Mouse (Mus musculus): Measurements from ENCODE around the gene Crybg2. TPM values are rescaled to one million over a fixed set of nuclear protein-coding genes. Genes with fewer than 3 reads are reported as not detected.

Gene Crybg2
- polyA plus RNA-seq, 1 experiment from 2014 or later: 1.0 TPM

- no peak within 1 kb of the TSS; the same call in 1 of the 2 replicates for H3K27ac ChIP-seq (replicated peaks)
These were observed 41.5 kb downstream of the Crybg2 start, which contains the start of gene Ubxn11 for GRCm38 (mm10) chr4:134101979-134102741. Gene Ubxn11, plus strand, starts transcription at chr4:134102570.

GRCm38 (mm10) chr4:134102742-134103119, 42.1 kb downstream of the Crybg2 start:
- Histone ChIP-seq H3K4me1 (peaks cover 8% of the 10 kb centered on the region), H3K9me3 (no peaks in the 10 kb centered on the region), H3K4me2 (replicated peaks) (peak overlapping the region; percentile 73), H3K36me3 (no peaks in the 10 kb centered on the region), H3K4me3 (peak overlapping the region; percentile 72), H3K27me3 (no peaks in the 10 kb centered on the region), H3K27ac (replicated peaks) (no peak overlapping the region; the same call in 1 of the 2 replicates), H3K9ac (replicated peaks) (peak overlapping the region; percentile 70)
- WGBS: 3% methylated on average over 21 of the region's 21 CpGs
- ATAC-seq (replicated peaks): no peak; the same call in none of the 2 replicates

More at GRCm38 (mm10) chr4:134101979-134102741, 41.5 kb downstream of the Crybg2 start, which contains the start of gene Ubxn11:
- WGBS: 17% methylated on average over 34 of the region's 34 CpGs
- Histone ChIP-seq H3K9me3 (no peaks in the 10 kb centered on the region), H3K27me3 (no peaks in the 10 kb centered on the region), H3K4me2 (replicated peaks) (peak within 1 kb of the TSS; percentile 73), H3K4me3 (peak within 1 kb of the TSS; percentile 72), H3K36me3 (no peaks in the 10 kb centered on the region), H3K9ac (replicated peaks) (peak within 1 kb of the TSS; percentile 70), H3K4me1 (peaks cover 8% of the 10 kb centered on the region)
- peak; percentile 100 for ATAC-seq (replicated peaks)

GRCm38 (mm10) chr4:134106105-134106504, 45.5 kb downstream of the Crybg2 start:
- no peaks in the 10 kb centered on the region for H3K9me3 ChIP-seq
- H3K9ac ChIP-seq (replicated peaks): no peak overlapping the region
- no peak for ATAC-seq (replicated peaks)
- peaks cover 8% of the 10 kb centered on the region for H3K4me1 ChIP-seq
- H3K27me3 ChIP-seq: no peaks in the 10 kb centered on the region
- no peak overlapping the region for H3K27ac ChIP-seq (replicated peaks)
- WGBS: 82% methylated on average over 7 of the region's 7 CpGs
- H3K4me3 ChIP-seq: no peak overlapping the region
- no peaks in the 10 kb centered on the region for H3K36me3 ChIP-seq
- no peak overlapping the region for H3K4me2 ChIP-seq (replicated peaks)

- no peak overlapping the region for H3K9ac ChIP-seq (replicated peaks)
- H3K4me1 ChIP-seq: peaks cover 7% of the 10 kb centered on the region
- no peaks in the 10 kb centered on the region for H3K36me3 ChIP-seq
- H3K27me3 ChIP-seq: no peaks in the 10 kb centered on the region
- H3K27ac ChIP-seq (replicated peaks): no peak overlapping the region
- no peaks in the 10 kb centered on the region for H3K9me3 ChIP-seq
- H3K4me2 ChIP-seq (replicated peaks): no peak overlapping the region
- no peak for ATAC-seq (replicated peaks)
- 88% methylated on average over 7 of the region's 7 CpGs for WGBS
- H3K4me3 ChIP-seq: no peak overlapping the region
These were observed 47.1 kb downstream of the Crybg2 start for GRCm38 (mm10) chr4:134107730-134108129.

GRCm38 (mm10) chr4:134108196-134108595, 47.6 kb downstream of the Crybg2 start:
- Histone ChIP-seq H3K27me3 (no peaks in the 10 kb centered on the region), H3K4me2 (replicated peaks) (no peak overlapping the region), H3K4me3 (no peak overlapping the region), H3K4me1 (peaks cover 2% of the 10 kb centered on the region; the same call in 1 of the 2 replicates), H3K9me3 (no peaks in the 10 kb centered on the region), H3K27ac (replicated peaks) (no peak overlapping the region), H3K36me3 (no peaks in the 10 kb centered on the region), H3K9ac (replicated peaks) (no peak overlapping the region)
- WGBS: 62% methylated on average over 5 of the region's 5 CpGs
- no peak for ATAC-seq (replicated peaks)

- Histone ChIP-seq H3K9ac (replicated peaks) (no peak overlapping the region), H3K4me3 (no peak overlapping the region), H3K4me2 (replicated peaks) (no peak overlapping the region), H3K36me3 (no peaks in the 10 kb centered on the region), H3K4me1 (no peaks in the 10 kb centered on the region), H3K27ac (replicated peaks) (no peak overlapping the region), H3K27me3 (no peaks in the 10 kb centered on the region), H3K9me3 (no peaks in the 10 kb centered on the region)
- WGBS: 49% methylated on average over 3 of the region's 3 CpGs
- no peak for ATAC-seq (replicated peaks)
These were observed 50.0 kb downstream of the Crybg2 start for GRCm38 (mm10) chr4:134110653-134111052.

- Histone ChIP-seq H3K4me3 (no peak overlapping the region), H3K27me3 (no peaks in the 10 kb centered on the region), H3K4me1 (no peaks in the 10 kb centered on the region), H3K9me3 (no peaks in the 10 kb centered on the region), H3K27ac (replicated peaks) (no peak overlapping the region), H3K36me3 (no peaks in the 10 kb centered on the region), H3K4me2 (replicated peaks) (no peak overlapping the region), H3K9ac (replicated peaks) (no peak overlapping the region)
- no peak for ATAC-seq (replicated peaks)
- WGBS: 83% methylated on average over 6 of the region's 6 CpGs
These were observed 51.8 kb downstream of the Crybg2 start for GRCm38 (mm10) chr4:134112403-134112802.

- no peaks in the 10 kb centered on the region for H3K4me1 ChIP-seq
- no peak overlapping the region for H3K27ac ChIP-seq (replicated peaks)
- H3K4me2 ChIP-seq (replicated peaks): no peak overlapping the region
- H3K36me3 ChIP-seq: no peaks in the 10 kb centered on the region
- WGBS: 38% methylated on average over 10 of the region's 10 CpGs
- no peak overlapping the region for H3K4me3 ChIP-seq
- no peaks in the 10 kb centered on the region for H3K27me3 ChIP-seq
- no peak overlapping the region for H3K9ac ChIP-seq (replicated peaks)
- no peaks in the 10 kb centered on the region for H3K9me3 ChIP-seq
- no peak for ATAC-seq (replicated peaks)
These were observed 52.9 kb downstream of the Crybg2 start for GRCm38 (mm10) chr4:134113356-134113994.

- 91% methylated on average over 4 of the region's 4 CpGs for WGBS
These were observed 53.4 kb downstream of the Crybg2 start for GRCm38 (mm10) chr4:134114038-134114437.

GRCm38 (mm10) chr4:134115215-134116144, 54.9 kb downstream of the Crybg2 start:
- H3K27me3 ChIP-seq: no peaks in the 10 kb centered on the region
- ATAC-seq (replicated peaks): no peak
- WGBS: 92% methylated on average over 16 of the region's 16 CpGs
- H3K36me3 ChIP-seq: no peaks in the 10 kb centered on the region
- H3K4me1 ChIP-seq: no peaks in the 10 kb centered on the region
- no peak overlapping the region for H3K4me2 ChIP-seq (replicated peaks)
- no peaks in the 10 kb centered on the region for H3K9me3 ChIP-seq
- no peak overlapping the region for H3K4me3 ChIP-seq
- H3K9ac ChIP-seq (replicated peaks): no peak overlapping the region
- H3K27ac ChIP-seq (replicated peaks): no peak overlapping the region

More at GRCm38 (mm10) chr4:134114038-134114437, 53.4 kb downstream of the Crybg2 start:
- Histone ChIP-seq H3K36me3 (no peaks in the 10 kb centered on the region), H3K4me2 (replicated peaks) (no peak overlapping the region), H3K4me3 (no peak overlapping the region), H3K27me3 (no peaks in the 10 kb centered on the region), H3K9ac (replicated peaks) (no peak overlapping the region), H3K27ac (replicated peaks) (no peak overlapping the region), H3K9me3 (no peaks in the 10 kb centered on the region), H3K4me1 (no peaks in the 10 kb centered on the region)
- no peak for ATAC-seq (replicated peaks)

- no peak overlapping the region for H3K4me3 ChIP-seq
- no peaks in the 10 kb centered on the region for H3K4me1 ChIP-seq
- H3K9ac ChIP-seq (replicated peaks): no peak overlapping the region
- no peaks in the 10 kb centered on the region for H3K27me3 ChIP-seq
- ATAC-seq (replicated peaks): no peak
- no peak overlapping the region for H3K27ac ChIP-seq (replicated peaks)
- H3K36me3 ChIP-seq: no peaks in the 10 kb centered on the region
- 98% methylated on average over 2 of the region's 2 CpGs for WGBS
- no peaks in the 10 kb centered on the region for H3K9me3 ChIP-seq
- no peak overlapping the region for H3K4me2 ChIP-seq (replicated peaks)
These were observed 55.9 kb downstream of the Crybg2 start for GRCm38 (mm10) chr4:134116501-134116900.
